In genomic region chr15:78267865-78268264, GRCm38 (mm10) we compare ENCODE assay signal across 13 mouse cellular contexts. TPM values are rescaled to one million over a fixed set of nuclear protein-coding genes. Genes with fewer than 3 reads are reported as not detected.
DNase-seq lines count a peak whose midpoint lies in the region; ATAC-seq lines count a peak whose summit lies in the region.
"Had no signal": no experiment of that assay in that cellular context is flagged by ENCODE, and none has a peak within 500 bp of the region (broad histone marks: within the 10 kb centered on the region; RNA-seq: fewer than 3 reads in every experiment).

No protein-coding gene starts in this region.

- H3K9me3 ChIP-seq in heart, embryonic 15.5 days (replicated peaks) = no peaks in the 10 kb centered on the region
- H3K9me3 ChIP-seq: embryonic facial prominence, embryonic 15.5 days had no signal

- H3K4me3 ChIP-seq in heart, embryonic 15.5 days = no peak overlapping the region
- H3K4me3 ChIP-seq: embryonic facial prominence, embryonic 15.5 days had no signal

- ATAC-seq in heart, embryonic 15.5 days (replicated peaks; ENCODE audit: insufficient number of reproducible peaks, insufficient read depth, low FRiP score, low read depth) = 0 out of 2 replicates have a peak, but pooled peaks have one; percentile 43
- peak; percentile 89 for ATAC-seq in granulocyte monocyte progenitor cell, adult 5-6 weeks (replicated peaks; ENCODE audit: poor library complexity, severe bottlenecking)
- ATAC-seq in megakaryocyte progenitor cell, adult 5-6 weeks (replicated peaks; ENCODE audit: poor library complexity) = peak; percentile 95
- no peak for ATAC-seq in activated CD4-positive, CD25-positive, alpha-beta regulatory T cell, adult 4 months

- H3K27me3 ChIP-seq in heart, embryonic 15.5 days = no peaks in the 10 kb centered on the region
- H3K27me3 ChIP-seq: embryonic facial prominence, embryonic 15.5 days had no signal

- H3K9ac ChIP-seq in heart, embryonic 15.5 days = no peak overlapping the region
- H3K9ac ChIP-seq: embryonic facial prominence, embryonic 15.5 days had no signal

- no peaks in the 10 kb centered on the region for H3K4me1 ChIP-seq in heart, embryonic 15.5 days (replicated peaks)
- H3K4me1 ChIP-seq: embryonic facial prominence, embryonic 15.5 days had no signal

- H3K27ac ChIP-seq in heart, embryonic 15.5 days = no peak overlapping the region
- H3K27ac ChIP-seq: embryonic facial prominence, embryonic 15.5 days had no signal

- H3K4me2 ChIP-seq in heart, embryonic 15.5 days = no peak overlapping the region
- H3K4me2 ChIP-seq: embryonic facial prominence, embryonic 15.5 days had no signal

- 26% methylated on average over 4 of the region's 4 CpGs for WGBS in heart, embryonic 15.5 days

- no peak for DNase-seq in heart, adult 18-20 months
- DNase-seq in MEL-GATA-1-ER (ENCODE audit: extremely low read depth, low read depth) = peak; percentile 93
- no peak for DNase-seq in lung, adult 18-20 months
- no peak for DNase-seq in frontal cortex, postnatal 25 days (ENCODE audit: low spot score in 2 of 2)
- DNase-seq: cerebellum, adult 9-10 months; kidney, postnatal 4 days; right cerebral cortex, postnatal 4 days; thymus, adult 2 months had no signal

- H3K36me3 ChIP-seq in heart, embryonic 15.5 days = no peaks in the 10 kb centered on the region
- H3K36me3 ChIP-seq: embryonic facial prominence, embryonic 15.5 days had no signal

RNA-seq across cellular contexts. Expression of gene Ncf4, which starts 23.3 kb away (rescaled TPM):
- 4.0 and 4.7 TPM in 2 replicates for polyA plus RNA-seq in heart, embryonic 15.5 days (2015; fragmentation: Nextera tagmentation; extraction: Ambion mirVana)
- total RNA-seq in heart, adult 18-20 months (2021) = 1 to 10 TPM; 2.0 to 2.8 TPM
- 122 and 173 TPM in 2 replicates for total RNA-seq in granulocyte monocyte progenitor cell, adult 5-6 weeks (2014; fragmentation: Nextera tagmentation)
- 73.5 and 77.6 TPM in 2 replicates for total RNA-seq in granulocyte monocyte progenitor cell, adult 5-6 weeks (2017)
- total RNA-seq in megakaryocyte progenitor cell, adult 5-6 weeks (2015) = 128 and 151 TPM in 2 replicates
- total RNA-seq in megakaryocyte progenitor cell, adult 5-6 weeks (2017) = 77.4 and 119 TPM in 2 replicates
- 100 to 1,000 TPM; 178 to 188 TPM for polyA plus RNA-seq in activated CD4-positive, CD25-positive, alpha-beta regulatory T cell, adult 4 months (2017; shearing (Covaris generic))

RNA-seq across cellular contexts. Expression of gene Csf2rb2, which starts 37.7 kb away (rescaled TPM):
- 0.42 and 0.54 TPM in 2 replicates for polyA plus RNA-seq in heart, embryonic 15.5 days (2015; fragmentation: Nextera tagmentation; extraction: Ambion mirVana)
- 1 to 10 TPM in 1 of 2 experiments, under 1 TPM in 1; 0.37 to 2.5 TPM for total RNA-seq in heart, adult 18-20 months (2021)
- 7.8 and 10.7 TPM in 2 replicates for total RNA-seq in granulocyte monocyte progenitor cell, adult 5-6 weeks (2014; fragmentation: Nextera tagmentation)
- 1.6 and 4.1 TPM in 2 replicates for total RNA-seq in granulocyte monocyte progenitor cell, adult 5-6 weeks (2017)
- total RNA-seq in megakaryocyte progenitor cell, adult 5-6 weeks (2015) = 4.2 and 4.7 TPM in 2 replicates
- 0.98 and 1.7 TPM in 2 replicates for total RNA-seq in megakaryocyte progenitor cell, adult 5-6 weeks (2017)
- not detected for polyA plus RNA-seq in activated CD4-positive, CD25-positive, alpha-beta regulatory T cell, adult 4 months (2017; shearing (Covaris generic))

RNA-seq across cellular contexts. Expression of gene Csf2rb, which starts 57.7 kb away (rescaled TPM):
- polyA plus RNA-seq in heart, embryonic 15.5 days (2015; fragmentation: Nextera tagmentation; extraction: Ambion mirVana) = 1.2 and 3.0 TPM in 2 replicates
- 1 to 10 TPM in 1 of 2 experiments, under 1 TPM in 1; 0.87 to 5.0 TPM for total RNA-seq in heart, adult 18-20 months (2021)
- 90.5 and 114 TPM in 2 replicates for total RNA-seq in granulocyte monocyte progenitor cell, adult 5-6 weeks (2014; fragmentation: Nextera tagmentation)
- total RNA-seq in granulocyte monocyte progenitor cell, adult 5-6 weeks (2017) = 57.3 and 137 TPM in 2 replicates
- total RNA-seq in megakaryocyte progenitor cell, adult 5-6 weeks (2015) = 52.6 and 56.2 TPM in 2 replicates
- 48.5 and 55.8 TPM in 2 replicates for total RNA-seq in megakaryocyte progenitor cell, adult 5-6 weeks (2017)
- polyA plus RNA-seq in activated CD4-positive, CD25-positive, alpha-beta regulatory T cell, adult 4 months (2017; shearing (Covaris generic)) = under 1 TPM; 0.09 to 0.31 TPM

Comparison
In these comparisons a context has a peak if more than half of its experiments do, and no peak if none do; other contexts are left out.
1. RNA of gene Ncf4, which starts 23.3 kb away (total RNA-seq): 77.4 to 151 TPM in megakaryocyte progenitor cell, adult 5-6 weeks and 73.5 to 173 TPM in granulocyte monocyte progenitor cell, adult 5-6 weeks; 2.0 to 2.8 TPM in heart, adult 18-20 months; every median in the first group is over 10 times any median in the second.
2. RNA of gene Csf2rb, which starts 57.7 kb away (total RNA-seq): 57.3 to 137 TPM in granulocyte monocyte progenitor cell, adult 5-6 weeks and 48.5 to 56.2 TPM in megakaryocyte progenitor cell, adult 5-6 weeks; 0.87 to 5.0 TPM in heart, adult 18-20 months; every median in the first group is over 4 times any median in the second.